Mouse (Mus musculus) kidney, embryonic 14.5 days (tissue): ENCODE results near the gene Aknad1. TPM values are rescaled to one million over a fixed set of nuclear protein-coding genes. Genes with fewer than 3 reads are reported as not detected.
A peak's percentile ranks its signal among the peaks of the same experiment; 100 is the strongest.

Experiments
- ATAC-seq: fragments of 200-750 bp; cut with Nextera tagmentation; 2 replicates; pipeline ENCODE4 v1.8.0; 2017; ENCODE audit warnings: moderate number of reproducible peaks, mild to moderate bottlenecking, moderate TSS enrichment, moderate library complexity; ENCODE audit not compliant: low FRiP score, low TSS enrichment
- H3K27ac ChIP-seq: fragments of 300-500 bp; sonication (generic); 2 replicates; pipeline ENCODE4 v1.5.1; 2014; ENCODE audit warnings: low read depth, mild to moderate bottlenecking, low read length, moderate library complexity, mixed read lengths
- H3K27me3 ChIP-seq: fragments of 300-500 bp; sonication (generic); 2 replicates; pipeline ENCODE4 v1.6.1; 2014; ENCODE audit warnings: mild to moderate bottlenecking, low read length; ENCODE audit not compliant: control insufficient read depth, insufficient read depth
- H3K36me3 ChIP-seq: fragments of 300-500 bp; sonication (generic); 2 replicates; pipeline ENCODE4 v1.6.1; 2014; ENCODE audit warnings: low read length, mixed read lengths; ENCODE audit not compliant: control insufficient read depth, insufficient read depth
- H3K4me1 ChIP-seq: fragments of 300-500 bp; sonication (generic); 2 replicates; pipeline ENCODE4 v1.6.1; 2014; ENCODE audit warnings: low read length, mixed read lengths; ENCODE audit not compliant: control insufficient read depth, insufficient read depth
- H3K4me2 ChIP-seq: fragments of 300-500 bp; sonication (generic); replicated peaks from 2 replicates; pipeline ENCODE4 v1.6.1; 2014; ENCODE audit warnings: low read depth, mild to moderate bottlenecking, low read length
- H3K4me3 ChIP-seq: fragments of 300-500 bp; sonication (generic); 2 replicates; pipeline ENCODE4 v1.5.1; 2014; ENCODE audit warnings: mild to moderate bottlenecking, low read length
- H3K9ac ChIP-seq: fragments of 300-500 bp; sonication (generic); 2 replicates; pipeline ENCODE4 v1.6.1; 2014; ENCODE audit warnings: low read depth, mild to moderate bottlenecking, low read length, moderate library complexity
- H3K9me3 ChIP-seq: fragments of 300-500 bp; sonication (generic); 2 replicates; pipeline ENCODE4 v1.6.1; 2016; ENCODE audit warnings: low read length; ENCODE audit not compliant: control insufficient read depth
- WGBS: fragments of 180-500 bp; shearing (Covaris S2); extraction: QIAGEN DNeasy Blood & Tissue Kit; methylation state at CpG from one replicate; pipeline ENCODE4 v1.1.7; 2014; 5-methylcytosine and 5-hydroxymethylcytosine counted together
- polyA plus RNA-seq: library from polyadenylated mRNA; unstranded; fragments of >200 nt; fragmentation: Nextera tagmentation; extraction: Ambion mirVana; gene quantifications from 2 replicates; pipeline ENCODE4 v1.2.1, GENCODE M21; 2014

The Aknad1 gene
- polyA plus RNA-seq, 1 experiment from 2014 or later = not detected

- H3K4me2 ChIP-seq = no peak overlapping the region
- peak; percentile 74; the same call in 1 of the 2 replicates for ATAC-seq
- no peaks in the 10 kb centered on the region for H3K27me3 ChIP-seq
- H3K36me3 ChIP-seq = no peaks in the 10 kb centered on the region
- H3K4me3 ChIP-seq = no peak overlapping the region
- no peak overlapping the region for H3K9ac ChIP-seq
- no peaks in the 10 kb centered on the region for H3K9me3 ChIP-seq
- H3K4me1 ChIP-seq = 0 out of 2 replicates have a peak, but pooled peaks cover 2% of the 10 kb centered on the region
- no peak overlapping the region for H3K27ac ChIP-seq
- 61% methylated on average over 11 of the region's 11 CpGs for WGBS
Measured at GRCm38 (mm10) chr3:108759566-108760420, 20.3 kb downstream of the Aknad1 start.

- ATAC-seq = no peak
- 81% methylated on average over 7 of the region's 7 CpGs for WGBS
- H3K36me3 ChIP-seq = no peaks in the 10 kb centered on the region
Measured at GRCm38 (mm10) chr3:108762597-108763111, 23.2 kb downstream of the Aknad1 start.

GRCm38 (mm10) chr3:108763691-108764090, 24.2 kb downstream of the Aknad1 start:
- WGBS = 64% methylated on average over 2 of the region's 2 CpGs

More at GRCm38 (mm10) chr3:108762597-108763111, 23.2 kb downstream of the Aknad1 start:
- Histone ChIP-seq H3K9me3 (no peaks in the 10 kb centered on the region), H3K27me3 (no peaks in the 10 kb centered on the region), H3K4me3 (no peak overlapping the region), H3K9ac (no peak overlapping the region), H3K4me2 (no peak overlapping the region), H3K27ac (no peak overlapping the region), H3K4me1 (0 out of 2 replicates have a peak, but pooled peaks cover 6% of the 10 kb centered on the region)

GRCm38 (mm10) chr3:108764976-108765375, 25.5 kb downstream of the Aknad1 start:
- Histone ChIP-seq H3K27me3 (no peaks in the 10 kb centered on the region), H3K4me2 (no peak overlapping the region), H3K27ac (no peak overlapping the region), H3K4me3 (no peak overlapping the region), H3K4me1 (peaks cover 6% of the 10 kb centered on the region; the same call in 1 of the 2 replicates), H3K9me3 (no peaks in the 10 kb centered on the region), H3K9ac (no peak overlapping the region), H3K36me3 (no peaks in the 10 kb centered on the region)
- WGBS = 42% methylated on average over 7 of the region's 7 CpGs
- no peak for ATAC-seq

More at GRCm38 (mm10) chr3:108763691-108764090, 24.2 kb downstream of the Aknad1 start:
- Histone ChIP-seq H3K9me3 (no peaks in the 10 kb centered on the region), H3K4me2 (no peak overlapping the region), H3K27me3 (no peaks in the 10 kb centered on the region), H3K36me3 (no peaks in the 10 kb centered on the region), H3K4me1 (0 out of 2 replicates have a peak, but pooled peaks cover 6% of the 10 kb centered on the region), H3K27ac (no peak overlapping the region), H3K9ac (no peak overlapping the region), H3K4me3 (no peak overlapping the region)
- no peak for ATAC-seq

GRCm38 (mm10) chr3:108765476-108765875, 26.0 kb downstream of the Aknad1 start:
- Histone ChIP-seq H3K9ac (no peak overlapping the region), H3K27ac (no peak overlapping the region), H3K4me2 (no peak overlapping the region), H3K36me3 (no peaks in the 10 kb centered on the region), H3K9me3 (no peaks in the 10 kb centered on the region), H3K4me3 (no peak overlapping the region), H3K4me1 (peaks cover 6% of the 10 kb centered on the region; the same call in 1 of the 2 replicates), H3K27me3 (no peaks in the 10 kb centered on the region)
- no peak for ATAC-seq
- 83% methylated on average over 7 of the region's 7 CpGs for WGBS

GRCm38 (mm10) chr3:108766943-108767342, 27.5 kb downstream of the Aknad1 start:
- peaks cover 6% of the 10 kb centered on the region; the same call in 1 of the 2 replicates for H3K4me1 ChIP-seq
- 80% methylated on average over 7 of the region's 7 CpGs for WGBS

GRCm38 (mm10) chr3:108767416-108767815, 28.0 kb downstream of the Aknad1 start:
- peaks cover 6% of the 10 kb centered on the region; the same call in 1 of the 2 replicates for H3K4me1 ChIP-seq
- H3K9ac ChIP-seq = no peak overlapping the region
- no peak overlapping the region for H3K4me3 ChIP-seq
- 74% methylated on average over 10 of the region's 10 CpGs for WGBS
- H3K36me3 ChIP-seq = no peaks in the 10 kb centered on the region
- ATAC-seq = no peak
- H3K27ac ChIP-seq = no peak overlapping the region
- H3K4me2 ChIP-seq = no peak overlapping the region
- H3K27me3 ChIP-seq = no peaks in the 10 kb centered on the region
- no peaks in the 10 kb centered on the region for H3K9me3 ChIP-seq

More at GRCm38 (mm10) chr3:108766943-108767342, 27.5 kb downstream of the Aknad1 start:
- Histone ChIP-seq H3K36me3 (no peaks in the 10 kb centered on the region), H3K27me3 (no peaks in the 10 kb centered on the region), H3K4me3 (no peak overlapping the region), H3K9me3 (no peaks in the 10 kb centered on the region), H3K27ac (no peak overlapping the region), H3K4me2 (no peak overlapping the region), H3K9ac (no peak overlapping the region)
- ATAC-seq = no peak

- Histone ChIP-seq H3K9ac (no peak overlapping the region), H3K4me3 (no peak overlapping the region), H3K4me2 (no peak overlapping the region), H3K9me3 (no peaks in the 10 kb centered on the region), H3K36me3 (no peaks in the 10 kb centered on the region), H3K27ac (no peak overlapping the region), H3K27me3 (no peaks in the 10 kb centered on the region), H3K4me1 (peaks cover 6% of the 10 kb centered on the region; the same call in 1 of the 2 replicates)
- WGBS = 43% methylated on average over 6 of the region's 6 CpGs
- ATAC-seq = no peak
Measured at GRCm38 (mm10) chr3:108769547-108769946, 30.1 kb downstream of the Aknad1 start.
